Mouse (Mus musculus) right cerebral cortex, postnatal 25 days (tissue): Measurements from ENCODE around the gene Xkrx.
"Not testable (repeated sequence)": the region's sequence is repeated elsewhere in the genome, so short reads cannot be mapped to it uniquely, and the experiment has no call there.

Experiments
- DNase-seq: peaks from one replicate; pipeline ENCODE4 v3.0.0; 2022

The Xkrx gene

GRCm38 (mm10) chrX:134162043-134162720, at the start of gene Xkrx:
Xkrx (minus strand) TSS chrX:134162076.
- no peak for DNase-seq

- peak; percentile 5 for DNase-seq
Measured at GRCm38 (mm10) chrX:134211151-134211642, 49.3 kb upstream of the Xkrx start.

GRCm38 (mm10) chrX:134208491-134208890, 46.6 kb upstream of the Xkrx start:
- DNase-seq, result no peak

GRCm38 (mm10) chrX:134187201-134187600, 25.3 kb upstream of the Xkrx start, which contains the start of gene Arl13a:
Arl13a (plus strand) TSS chrX:134187501.
- not testable (repeated sequence) for DNase-seq

- DNase-seq, result no peak
Measured at GRCm38 (mm10) chrX:134174699-134175098, 12.8 kb upstream of the Xkrx start.

GRCm38 (mm10) chrX:134170584-134170983, 8.7 kb upstream of the Xkrx start:
- no peak for DNase-seq

- DNase-seq, result no peak
Measured at GRCm38 (mm10) chrX:134163484-134163883, 1.6 kb upstream of the Xkrx start.

GRCm38 (mm10) chrX:134162826-134163225, 950 bp upstream of the Xkrx start:
- DNase-seq, result peak; percentile 5

GRCm38 (mm10) chrX:134160442-134160841, 1.4 kb downstream of the Xkrx start:
- no peak for DNase-seq

GRCm38 (mm10) chrX:134158151-134158550, 3.7 kb downstream of the Xkrx start:
- DNase-seq, result no peak

GRCm38 (mm10) chrX:134141986-134142385, 19.9 kb downstream of the Xkrx start:
- no peak for DNase-seq

- DNase-seq, result no peak
Measured at GRCm38 (mm10) chrX:134141551-134141950, 20.3 kb downstream of the Xkrx start.

GRCm38 (mm10) chrX:134140024-134140423, 21.9 kb downstream of the Xkrx start:
- DNase-seq, result no peak

GRCm38 (mm10) chrX:134133821-134134220, 28.1 kb downstream of the Xkrx start:
- no peak for DNase-seq

- DNase-seq, result peak; percentile 10
Measured at GRCm38 (mm10) chrX:134132295-134132694, 29.6 kb downstream of the Xkrx start.

GRCm38 (mm10) chrX:134128549-134128948, 33.3 kb downstream of the Xkrx start:
- DNase-seq, result no peak

- no peak for DNase-seq
Measured at GRCm38 (mm10) chrX:134116417-134116816, 45.5 kb downstream of the Xkrx start.

GRCm38 (mm10) chrX:134111767-134112166, 50.1 kb downstream of the Xkrx start:
- DNase-seq, result no peak

- no peak for DNase-seq
Measured at GRCm38 (mm10) chrX:134102641-134103040, 59.2 kb downstream of the Xkrx start.
